Mouse (Mus musculus) left cerebral cortex, postnatal 10 days (tissue): ENCODE measurements at regions not wholly inside any gene's neighbourhood (a gene's known extent, or its start where the extent isn't known, plus 50 kb on each side); places are given as distances from the start of the nearest gene placed in this dataset.

Experiments
- DNase-seq, 2 experiments: peaks; one replicate each; pipeline ENCODE4 v3.0.0; 2021 to 2022; ENCODE audit warnings: low spot score in 2 of 2, mixed read lengths in 1 of 2; ENCODE audit errors: extremely low spot score in 1 of 2
- intact Hi-C: fragments of 180-260 bp; cut with DNase I; formaldehyde crosslinking; loops from one replicate; pipeline ENCODE4 v1.15.1; 2025

- intact Hi-C loops: no loop called here
- DNase-seq: no peak
These were observed 157.6 kb downstream of the Gas1 start for GRCm38 (mm10) chr13:60019291-60020174.

DNA sequence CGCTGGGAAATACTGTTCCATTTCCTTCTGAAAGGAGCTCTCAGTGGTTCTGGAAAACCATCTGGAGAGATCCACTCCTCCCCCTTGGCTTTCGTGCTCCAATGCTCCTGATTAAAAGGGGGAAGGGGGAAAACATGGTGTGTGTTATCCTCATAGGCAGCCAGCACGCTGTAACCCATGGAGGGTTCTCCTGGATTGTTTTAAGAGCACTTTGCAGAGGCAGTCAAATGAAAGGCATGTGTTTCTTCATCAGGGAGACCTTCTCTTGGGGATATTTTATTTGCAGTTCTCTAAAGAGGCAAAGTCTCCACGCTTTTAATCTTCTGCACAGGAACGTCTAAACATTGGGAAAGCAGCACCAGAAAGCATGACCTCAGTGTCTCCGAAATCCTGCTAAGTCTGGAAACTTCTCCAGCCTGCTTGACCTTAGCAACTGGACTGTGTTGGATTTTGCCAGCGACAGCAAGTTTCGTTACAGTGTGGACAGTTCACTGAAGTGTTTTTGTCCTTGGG lies 161.3 kb downstream of the Gas1 start:
- no peak for DNase-seq
- intact Hi-C loops: no loop called here

DNA sequence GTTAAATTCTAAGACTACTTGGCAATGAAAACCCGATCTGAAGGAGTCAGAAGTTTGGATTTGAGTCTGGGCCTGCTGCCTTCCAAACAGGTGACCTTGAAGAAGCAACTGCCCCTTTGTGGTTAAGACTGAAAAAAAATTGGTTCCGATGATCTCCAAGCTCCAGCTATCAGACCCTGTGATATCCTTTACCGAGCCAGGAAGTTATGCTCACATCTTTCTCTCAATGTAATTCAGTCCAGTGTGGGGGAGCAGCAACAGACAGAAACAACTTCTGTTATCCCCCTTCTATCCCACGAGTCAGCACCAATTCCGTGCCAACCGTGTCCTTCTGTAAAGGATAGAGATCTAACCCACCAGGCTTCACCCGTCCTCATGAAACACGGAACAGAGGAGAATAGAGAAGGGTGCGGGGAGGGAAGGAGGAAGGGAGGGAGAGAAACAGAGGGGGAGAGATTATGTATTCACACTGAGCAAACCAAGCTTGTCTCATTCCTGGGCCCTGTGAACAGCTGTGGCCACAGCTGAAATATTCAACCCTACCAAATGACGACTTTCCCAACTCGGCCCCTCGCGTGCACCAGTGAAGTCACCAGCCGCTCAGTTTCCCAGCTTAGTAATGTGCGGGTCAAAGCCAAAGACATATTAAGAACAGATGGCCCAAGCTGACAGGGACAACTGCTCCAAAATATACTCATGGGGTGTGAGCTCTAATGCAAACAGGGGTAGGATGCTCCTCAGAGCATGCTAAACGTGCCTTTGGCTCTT lies 164.9 kb downstream of the Gas1 start:
- DNase-seq: no peak
- intact Hi-C loops: no loop called here

- no peak for DNase-seq
- intact Hi-C loops: no loop called here
These were observed 166.1 kb downstream of the Gas1 start for GRCm38 (mm10) chr13:60011092-60011491.

GRCm38 (mm10) chr13:60007593-60007992 lies 169.6 kb downstream of the Gas1 start:
- no peak for DNase-seq
- intact Hi-C loops: no loop called here

GRCm38 (mm10) chr13:60007031-60007430 lies 170.1 kb downstream of the Gas1 start:
- no peak for DNase-seq
- intact Hi-C loops: no loop called here

DNA sequence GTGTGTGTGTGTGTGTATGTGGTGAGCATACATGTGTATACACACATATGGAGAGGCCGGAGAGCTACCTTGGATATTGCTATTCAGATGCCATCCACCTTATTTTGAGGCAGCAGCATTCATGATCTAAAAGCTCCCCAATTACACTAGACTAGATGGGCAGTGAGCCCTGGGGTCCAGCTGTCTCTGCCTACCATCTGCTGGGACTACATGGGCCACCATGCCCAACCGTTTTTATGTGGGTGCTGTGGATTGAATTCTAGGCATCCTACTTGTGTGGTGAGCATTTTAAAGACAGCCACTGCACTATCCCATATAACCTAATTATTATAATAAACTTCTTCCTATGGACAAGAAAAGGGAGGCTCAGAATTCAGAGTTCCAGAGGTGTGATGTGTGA lies 172.6 kb downstream of the Gas1 start:
- DNase-seq: no peak
- intact Hi-C loops: no loop called here

- intact Hi-C loops: no loop called here
- no peak for DNase-seq
These were observed 175.1 kb downstream of the Gas1 start for GRCm38 (mm10) chr13:60002098-60002497.

GRCm38 (mm10) chr13:60001637-60002036 lies 175.5 kb downstream of the Gas1 start:
- no peak for DNase-seq
- intact Hi-C loops: no loop called here

DNA sequence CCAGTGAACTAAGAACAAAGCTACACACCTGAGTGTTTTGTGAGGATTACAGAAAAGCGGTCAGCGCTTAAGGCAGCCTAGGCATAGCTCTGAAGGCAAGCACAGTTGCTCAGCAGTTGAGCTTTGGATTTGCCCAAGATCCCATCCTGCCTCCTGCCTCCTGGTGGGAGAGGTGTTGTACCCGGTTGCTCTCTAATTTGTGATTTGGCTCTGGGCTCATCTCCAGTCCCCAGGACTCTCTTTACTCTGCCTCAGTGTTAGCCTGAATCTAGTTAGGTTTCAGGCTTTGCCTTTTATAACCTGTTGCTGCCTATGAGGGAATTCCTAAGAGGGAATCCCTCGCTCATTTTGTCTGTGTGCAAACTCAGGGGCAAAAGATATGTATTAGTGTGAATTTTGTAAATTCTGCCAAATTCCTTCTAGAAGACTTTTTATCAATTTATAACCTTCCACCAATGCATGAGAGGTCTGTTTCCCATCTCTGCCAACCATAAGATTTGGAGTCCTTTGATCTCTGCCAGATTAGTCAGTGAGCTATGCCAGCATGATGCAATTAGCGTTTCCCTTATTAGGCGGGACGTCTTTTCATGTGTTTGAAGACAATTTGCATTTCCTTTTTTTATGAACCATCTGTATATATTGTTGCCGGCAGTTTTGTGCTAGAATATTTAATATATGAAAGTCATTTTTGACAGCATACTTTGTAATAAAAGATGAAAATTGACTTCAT lies 176.4 kb downstream of the Gas1 start:
- intact Hi-C loops: no loop called here

GRCm38 (mm10) chr13:59997431-59997830 lies 174.5 kb upstream of the Tut7 start:
- intact Hi-C loops: no loop called here
- DNase-seq: no peak

More for the DNA sequence above, 176.4 kb downstream of the Gas1 start:
- DNase-seq: no peak

- no peak for DNase-seq
- intact Hi-C loops: no loop called here
These were observed 173.3 kb upstream of the Tut7 start for GRCm38 (mm10) chr13:59996146-59996814.

- intact Hi-C loops: no loop called here
- no peak for DNase-seq
These were observed 170.0 kb upstream of the Tut7 start for GRCm38 (mm10) chr13:59992780-59993501.

GRCm38 (mm10) chr13:59992346-59992745 lies 169.4 kb upstream of the Tut7 start:
- intact Hi-C loops: no loop called here
- DNase-seq: no peak

DNA sequence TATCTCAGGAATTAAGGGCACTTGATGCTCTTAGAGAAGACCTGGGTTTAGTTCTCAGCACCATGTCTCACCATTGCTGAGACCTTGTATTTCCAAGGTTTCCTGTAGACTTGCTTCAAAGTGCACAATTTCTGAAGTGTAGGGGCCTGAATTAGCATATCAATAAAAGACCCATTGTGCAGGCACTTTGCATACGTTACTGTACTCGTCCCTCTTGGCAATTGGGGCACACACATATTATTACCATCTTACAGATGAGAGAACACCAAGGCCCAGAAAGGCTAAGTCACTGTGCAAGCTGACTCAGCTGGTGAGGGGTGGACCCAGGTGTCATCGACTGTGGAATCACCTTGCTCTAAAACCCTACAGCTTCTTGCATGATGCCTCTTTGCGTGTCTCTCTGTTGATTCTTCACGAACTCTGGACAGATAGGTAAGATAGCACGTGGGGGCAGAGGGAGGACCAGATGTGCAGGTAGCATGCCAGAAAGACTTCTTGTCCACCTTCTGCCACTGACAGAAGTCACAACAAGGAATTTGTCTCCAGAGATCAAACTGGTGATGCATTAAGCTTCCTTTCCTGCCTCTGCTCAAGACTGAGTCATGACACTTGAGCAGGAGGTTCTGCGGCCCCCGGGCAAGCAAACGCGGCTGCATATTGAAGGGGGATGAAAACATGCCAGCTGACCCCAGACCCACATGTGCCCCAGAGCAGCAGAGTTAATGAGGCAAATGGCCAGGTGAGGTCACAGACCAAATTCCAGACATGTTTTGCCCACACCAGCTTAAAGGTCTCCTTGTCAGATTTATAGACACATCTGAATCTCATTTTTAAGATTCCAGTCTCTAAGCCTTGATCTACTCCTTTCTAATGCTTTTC lies 167.7 kb upstream of the Tut7 start:
- intact Hi-C loops: no loop called here
- DNase-seq: no peak

- intact Hi-C loops: no loop called here
- DNase-seq: no peak
These were observed 165.5 kb upstream of the Tut7 start for GRCm38 (mm10) chr13:59988393-59988965.

GRCm38 (mm10) chr13:59976425-59976824 lies 153.5 kb upstream of the Tut7 start:
- DNase-seq: no peak
- intact Hi-C loops: no loop called here
